ENCODE assay signal across 9 mouse cellular contexts in genomic region chr8:121116591-121117185, GRCm38 (mm10). TPM values are rescaled to one million over a fixed set of nuclear protein-coding genes. Genes with fewer than 3 reads are reported as not detected.
DNase-seq lines count a peak whose midpoint lies in the region; ATAC-seq and TF ChIP-seq lines count a peak whose summit lies in the region.
"Had no signal": no experiment of that assay in that cellular context is flagged by ENCODE, and none has a peak within 500 bp of the region (broad histone marks: within the 10 kb centered on the region; RNA-seq: fewer than 3 reads in every experiment).

No protein-coding gene starts in this region.

- peak overlapping the region; percentile 47 for H3K4me3 ChIP-seq in layer of hippocampus, adult 2 months
- peak overlapping the region; percentile 37 for H3K4me3 ChIP-seq in hindbrain, embryonic 11.5 days (ENCODE audit: low read depth, low read length)

- peak overlapping the region; percentile 55 for H3K4me2 ChIP-seq in hindbrain, embryonic 11.5 days (replicated peaks; ENCODE audit: low read depth, low read length)

- no peak for TF ChIP-seq CTCF in layer of hippocampus, adult 2 months (conservative IDR thresholded peaks at IDR 0.05)

- under 1% methylated on average over 55 of the region's 55 CpGs for whole genome bisulfite sequencing in hindbrain, embryonic 11.5 days

- no peak overlapping the region for H3K27ac ChIP-seq in layer of hippocampus, adult 2 months
- H3K27ac ChIP-seq in hindbrain, embryonic 11.5 days (ENCODE audit: low read depth, low read length): peak overlapping the region; percentile 37; the same call in 1 of the 2 replicates

- peaks cover 8% of the 10 kb centered on the region; the same call in 1 of the 2 replicates for H3K4me1 ChIP-seq in hindbrain, embryonic 11.5 days (replicated peaks; ENCODE audit: control insufficient read depth, insufficient read depth, low read length)

- H3K27me3 ChIP-seq in hindbrain, embryonic 11.5 days (ENCODE audit: control insufficient read depth, insufficient read depth, low read length): peaks cover 89% of the 10 kb centered on the region

- ATAC-seq in hindbrain, embryonic 11.5 days (ENCODE audit: low FRiP score): no peak
- ATAC-seq in erythroblast, adult 5-6 weeks (replicated peaks; ENCODE audit: low FRiP score, poor library complexity, severe bottlenecking): no peak

- no peaks in the 10 kb centered on the region for H3K36me3 ChIP-seq in hindbrain, embryonic 11.5 days (ENCODE audit: control insufficient read depth, insufficient read depth, low read length)

- DNase-seq in layer of hippocampus, adult 2 months (ENCODE audit: low spot score in 2 of 2): no peak
- no peak for DNase-seq in layer of hippocampus, adult 18-20 months (ENCODE audit: low spot score in 2 of 2)
- peak; percentile 68 for DNase-seq in embryo, embryonic 10.5 days (ENCODE audit: low spot score)
- DNase-seq in hindbrain, embryonic 11.5 days (ENCODE audit: low spot score): peak; percentile 69
- peak; percentile 36 to 48 for DNase-seq in lung, postnatal 4 days
- DNase-seq in retina, embryonic 14.5 days (ENCODE audit: low spot score): no peak
- DNase-seq in gastrocnemius, postnatal 4 days (ENCODE audit: low spot score in 2 of 2): no peak

- no peaks in the 10 kb centered on the region for H3K9me3 ChIP-seq in hindbrain, embryonic 11.5 days (ENCODE audit: control insufficient read depth, low read length)

- peak overlapping the region; percentile 24; the same call in 1 of the 2 replicates for H3K9ac ChIP-seq in hindbrain, embryonic 11.5 days (ENCODE audit: low read depth, low read length)

RNA-seq across cellular contexts. Expression of gene Foxc2, which starts 0.7 kb away (rescaled TPM):
- 1 to 10 TPM; 1.0 to 1.1 TPM for total RNA-seq in layer of hippocampus, adult 2 months (2021)
- under 1 TPM; 0.69 to 0.96 TPM for total RNA-seq in layer of hippocampus, adult 18-20 months (2021)
- 6.8 and 8.0 TPM in 2 replicates for polyA plus RNA-seq in hindbrain, embryonic 11.5 days (2014; fragmentation: Nextera tagmentation; extraction: Ambion mirVana)
- not detected in 2 replicates for total RNA-seq in erythroblast, adult 5-6 weeks (2015; ENCODE audit: low replicate concordance)
- not detected in 2 replicates for total RNA-seq in erythroblast, adult 5-6 weeks (2017; ENCODE audit: low replicate concordance)
- 1 to 10 TPM; 1.3 TPM for total RNA-seq in gastrocnemius, postnatal 4 days (2021)
- total RNA-seq: neutrophil, adult 5-6 weeks had no signal

RNA-seq across cellular contexts. Expression of gene Mthfsd, which starts 8.5 kb away (rescaled TPM):
- 10 to 100 TPM; 38.8 to 46.1 TPM for total RNA-seq in layer of hippocampus, adult 2 months (2021)
- 10 to 100 TPM; 36.6 to 37.2 TPM for total RNA-seq in layer of hippocampus, adult 18-20 months (2021)
- polyA plus RNA-seq in hindbrain, embryonic 11.5 days (2014; fragmentation: Nextera tagmentation; extraction: Ambion mirVana): 53.5 and 56.1 TPM in 2 replicates
- 1.5 and 3.5 TPM in 2 replicates for total RNA-seq in erythroblast, adult 5-6 weeks (2015; ENCODE audit: low replicate concordance)
- total RNA-seq in erythroblast, adult 5-6 weeks (2017; ENCODE audit: low replicate concordance): 2.2 and 21.7 TPM in 2 replicates
- total RNA-seq in gastrocnemius, postnatal 4 days (2021): 10 to 100 TPM; 18.2 to 19.6 TPM

RNA-seq across cellular contexts. Expression of gene Foxl1, which starts 11.1 kb away (rescaled TPM):
- total RNA-seq in layer of hippocampus, adult 2 months (2021): under 1 TPM in 1 of 2 experiments, not detected in 1; 0.13 TPM
- total RNA-seq in layer of hippocampus, adult 18-20 months (2021): not detected
- polyA plus RNA-seq in hindbrain, embryonic 11.5 days (2014; fragmentation: Nextera tagmentation; extraction: Ambion mirVana): 0.73 and 1.9 TPM in 2 replicates
- total RNA-seq in erythroblast, adult 5-6 weeks (2015; ENCODE audit: low replicate concordance): not detected in 2 replicates
- not detected in 2 replicates for total RNA-seq in erythroblast, adult 5-6 weeks (2017; ENCODE audit: low replicate concordance)
- under 1 TPM; 0.13 to 0.39 TPM for total RNA-seq in gastrocnemius, postnatal 4 days (2021)
- total RNA-seq: neutrophil, adult 5-6 weeks had no signal

RNA-seq across cellular contexts. Expression of gene Foxf1, which starts 32.5 kb away (rescaled TPM):
- under 1 TPM; 0.49 to 0.71 TPM for total RNA-seq in layer of hippocampus, adult 2 months (2021)
- under 1 TPM; 0.48 to 0.92 TPM for total RNA-seq in layer of hippocampus, adult 18-20 months (2021)
- polyA plus RNA-seq in hindbrain, embryonic 11.5 days (2014; fragmentation: Nextera tagmentation; extraction: Ambion mirVana): 2.1 and 2.3 TPM in 2 replicates
- total RNA-seq in erythroblast, adult 5-6 weeks (2015; ENCODE audit: low replicate concordance): not detected in 2 replicates
- not detected in 2 replicates for total RNA-seq in erythroblast, adult 5-6 weeks (2017; ENCODE audit: low replicate concordance)
- under 1 TPM; 0.25 to 0.39 TPM for total RNA-seq in gastrocnemius, postnatal 4 days (2021)
- total RNA-seq: neutrophil, adult 5-6 weeks had no signal

Comparison
In these comparisons a context has a peak if more than half of its experiments do, and no peak if none do; other contexts are left out.
1. DNase-seq: peak in embryo, embryonic 10.5 days (single experiment), hindbrain, embryonic 11.5 days (single experiment) and lung, postnatal 4 days (2 of 2); none in layer of hippocampus, adult 2 months (0 of 2), layer of hippocampus, adult 18-20 months (0 of 2), retina, embryonic 14.5 days (single experiment) and gastrocnemius, postnatal 4 days (0 of 2).